Mouse (Mus musculus): Measurements from ENCODE around the gene Gm20821.
"Not testable (repeated sequence)": the region's sequence is repeated elsewhere in the genome, so short reads cannot be mapped to it uniquely, and the experiment has no call there.

Gene Gm20821

DNA sequence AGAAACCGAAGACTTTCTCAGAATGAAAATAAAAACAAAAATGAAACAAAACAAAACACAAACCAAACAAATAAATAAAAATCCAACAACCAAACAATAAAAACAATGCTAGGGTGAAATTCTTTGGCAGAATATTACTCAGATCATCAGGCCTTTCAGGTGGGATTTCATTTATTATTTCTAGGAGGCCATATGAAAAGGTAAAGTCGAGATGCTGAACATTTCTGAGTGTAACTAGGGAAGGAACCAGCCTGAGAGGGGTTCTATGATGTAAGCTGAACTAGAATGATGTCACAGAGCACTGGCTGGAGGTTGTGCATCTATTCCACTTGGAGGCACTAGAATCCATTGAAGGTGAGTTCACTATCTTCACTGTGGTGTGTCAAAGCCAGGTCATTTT is at the start of gene Gm20821:
Gm20821 (plus strand) TSS at position 301 of the 400 bp plus-strand sequence.
- DNase-seq (ENCODE audit: low spot score in 2 of 2), result not testable (repeated sequence)

Measured in thymus, postnatal 10 days (tissue).